Mouse (Mus musculus): ENCODE measurements around the gene Srp54a. TPM values are rescaled to one million over a fixed set of nuclear protein-coding genes. Genes with fewer than 3 reads are reported as not detected.

The Srp54a gene
- 47.2 TPM for polyA plus RNA-seq (2014; fragmentation: Illumina TruSeq; extraction: RNeasy Lipid Tissue Mini Kit (QIAGEN cat#74804); ENCODE audit: insufficient read depth, low read depth, low replicate concordance)

GRCm38 (mm10) chr12:55079726-55080600 is at the start of gene Srp54a, which contains the start of gene 2700097O09Rik:
TSS of gene Srp54a (plus strand) at chr12:55080262.
TSS of gene 2700097O09Rik (minus strand) at chr12:55080110.

DNA sequence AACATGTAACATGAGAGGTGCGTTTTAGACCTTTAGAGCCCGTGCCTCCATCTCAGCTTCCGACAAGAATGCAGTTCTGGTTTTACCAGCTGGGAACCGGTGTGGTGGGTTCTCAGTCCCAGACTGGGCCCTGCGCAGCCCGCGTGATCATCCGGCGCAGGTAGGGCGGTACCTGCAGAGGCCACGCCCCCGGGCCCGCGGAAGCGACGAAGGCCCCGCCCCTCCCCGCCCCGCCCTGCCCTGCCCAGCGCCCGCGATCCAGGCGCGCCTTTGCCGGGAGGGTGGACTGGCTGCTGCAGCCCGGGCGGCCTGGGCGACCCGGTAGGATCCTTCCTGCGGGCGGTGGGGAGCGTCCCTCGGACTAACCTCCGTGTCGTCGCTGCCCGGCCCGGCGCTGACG is 44.2 kb downstream of the Srp54a start, which contains the start of gene Fam177a:
Gene Fam177a (plus strand): TSS at position 228 of the 400 bp plus-strand sequence.

DNA sequence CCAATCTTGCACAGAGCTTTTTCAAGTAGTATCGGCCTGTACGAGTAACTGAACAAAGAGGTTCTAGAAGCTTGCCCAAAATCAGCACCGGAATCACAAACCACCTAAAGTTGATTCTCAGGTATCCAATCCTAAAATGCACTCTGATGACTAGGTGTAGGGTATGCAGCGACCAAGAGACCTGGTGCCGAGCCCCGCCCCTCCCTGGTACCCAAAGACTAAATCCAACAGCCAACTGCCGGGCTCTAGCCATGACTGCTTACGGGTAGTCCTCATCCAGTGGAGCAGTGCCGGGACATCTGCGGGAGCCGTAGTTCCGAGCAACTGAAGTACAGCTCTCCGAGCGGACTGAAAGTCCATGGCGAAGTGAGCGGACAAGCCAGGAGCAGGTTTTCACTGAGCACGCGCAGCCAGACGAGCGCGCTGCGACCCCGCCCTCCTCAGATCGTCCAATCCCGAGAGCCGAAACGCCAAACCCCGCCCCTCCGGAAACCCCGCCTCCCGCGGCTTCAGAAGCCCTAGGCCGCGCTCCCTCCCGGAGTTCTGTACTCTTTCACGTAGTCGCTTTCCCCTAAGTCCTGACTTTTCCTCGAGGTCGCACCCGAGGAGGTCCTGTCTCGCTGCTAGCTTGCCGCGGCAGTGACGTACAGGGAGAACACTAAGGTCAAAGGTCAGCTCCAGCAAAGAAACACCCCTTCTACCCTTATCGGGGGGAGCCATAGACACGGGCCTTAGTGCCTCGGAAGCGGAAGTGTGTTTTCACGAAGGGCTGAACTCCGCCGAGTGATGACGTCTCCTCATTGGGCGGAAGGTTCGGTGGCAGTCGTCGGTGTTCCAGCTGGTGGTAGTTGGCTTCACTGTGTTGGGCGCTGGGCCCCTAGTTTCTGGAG is 74.7 kb downstream of the Srp54a start, which contains the start of gene Srp54b:
Gene Srp54b (plus strand): TSS at position 546 of the 890 bp plus-strand sequence.

Other genes with a start within 250 kb of the Srp54a start
- gene Cfl2, start 217.4 kb upstream of the Srp54a start, polyA plus RNA-seq (2014; fragmentation: Illumina TruSeq; extraction: RNeasy Lipid Tissue Mini Kit (QIAGEN cat#74804); ENCODE audit: insufficient read depth, low read depth, low replicate concordance), result 73.2 TPM
- gene Gm20403, start 93.7 kb upstream of the Srp54a start, polyA plus RNA-seq (2014; fragmentation: Illumina TruSeq; extraction: RNeasy Lipid Tissue Mini Kit (QIAGEN cat#74804); ENCODE audit: insufficient read depth, low read depth, low replicate concordance), result not detected
- gene Baz1a, start 65.9 kb upstream of the Srp54a start, polyA plus RNA-seq (2014; fragmentation: Illumina TruSeq; extraction: RNeasy Lipid Tissue Mini Kit (QIAGEN cat#74804); ENCODE audit: insufficient read depth, low read depth, low replicate concordance), result 11.6 TPM
- gene 2700097O09Rik, start 152 bp upstream of the Srp54a start, polyA plus RNA-seq (2014; fragmentation: Illumina TruSeq; extraction: RNeasy Lipid Tissue Mini Kit (QIAGEN cat#74804); ENCODE audit: insufficient read depth, low read depth, low replicate concordance), result 7.6 TPM
- gene Fam177a, start 44.2 kb downstream of the Srp54a start, polyA plus RNA-seq (2014; fragmentation: Illumina TruSeq; extraction: RNeasy Lipid Tissue Mini Kit (QIAGEN cat#74804); ENCODE audit: insufficient read depth, low read depth, low replicate concordance), result 23.9 TPM
- gene Srp54b, start 74.8 kb downstream of the Srp54a start, polyA plus RNA-seq (2014; fragmentation: Illumina TruSeq; extraction: RNeasy Lipid Tissue Mini Kit (QIAGEN cat#74804); ENCODE audit: insufficient read depth, low read depth, low replicate concordance), result 12.0 TPM
- gene 1700047I17Rik2, start 119.3 kb downstream of the Srp54a start, polyA plus RNA-seq (2014; fragmentation: Illumina TruSeq; extraction: RNeasy Lipid Tissue Mini Kit (QIAGEN cat#74804); ENCODE audit: insufficient read depth, low read depth, low replicate concordance), result 3.3 TPM
- 37.1 TPM for gene Srp54c, start 149.9 kb downstream of the Srp54a start, polyA plus RNA-seq (2014; fragmentation: Illumina TruSeq; extraction: RNeasy Lipid Tissue Mini Kit (QIAGEN cat#74804); ENCODE audit: insufficient read depth, low read depth, low replicate concordance)
- 5.1 TPM for gene 1110008L16Rik, start 219.3 kb downstream of the Srp54a start, polyA plus RNA-seq (2014; fragmentation: Illumina TruSeq; extraction: RNeasy Lipid Tissue Mini Kit (QIAGEN cat#74804); ENCODE audit: insufficient read depth, low read depth, low replicate concordance)
- gene Ppp2r3c, start 222.7 kb downstream of the Srp54a start, polyA plus RNA-seq (2014; fragmentation: Illumina TruSeq; extraction: RNeasy Lipid Tissue Mini Kit (QIAGEN cat#74804); ENCODE audit: insufficient read depth, low read depth, low replicate concordance), result 5.0 TPM

All from lung, adult 10 weeks (tissue).